Mouse (Mus musculus) cerebral cortex, adult 2 months (tissue): Measurements from ENCODE around the gene Hbs1l.

ENCODE experiments used
- WGBS: fragments of 180-500 bp; shearing (Covaris S2); methylation state at CpG from one replicate; pipeline ENCODE4 v1.1.7; 2018; 5-methylcytosine and 5-hydroxymethylcytosine counted together

The Hbs1l gene

GRCm38 (mm10) chr10:21304672-21305632 lies 9.2 kb downstream of the Hbs1l start:
- 72% methylated on average over 11 of the region's 11 CpGs for WGBS

- WGBS: 41% methylated on average over 4 of the region's 4 CpGs
These were observed 18.0 kb downstream of the Hbs1l start for GRCm38 (mm10) chr10:21313732-21314131.

GRCm38 (mm10) chr10:21316123-21316522 lies 20.3 kb downstream of the Hbs1l start:
- 71% methylated on average over 1 of the region's 1 CpGs for WGBS

- 98% methylated on average over 4 of the region's 4 CpGs for WGBS
These were observed 22.5 kb downstream of the Hbs1l start for GRCm38 (mm10) chr10:21318250-21318649.

GRCm38 (mm10) chr10:21318996-21319395 lies 23.2 kb downstream of the Hbs1l start:
- WGBS: 53% methylated on average over 1 of the region's 1 CpGs

GRCm38 (mm10) chr10:21320601-21321000 lies 24.8 kb downstream of the Hbs1l start:
- WGBS: 49% methylated on average over 6 of the region's 6 CpGs

GRCm38 (mm10) chr10:21326352-21326751 lies 30.6 kb downstream of the Hbs1l start:
- whole genome bisulfite sequencing: 92% methylated on average over 6 of the region's 6 CpGs

- WGBS: 77% methylated on average over 7 of the region's 7 CpGs
These were observed 31.9 kb downstream of the Hbs1l start for GRCm38 (mm10) chr10:21327605-21328135.

- WGBS: 60% methylated on average over 7 of the region's 7 CpGs
These were observed 38.7 kb downstream of the Hbs1l start for GRCm38 (mm10) chr10:21334349-21335105.

- WGBS: 97% methylated on average over 5 of the region's 5 CpGs
These were observed 39.8 kb downstream of the Hbs1l start for GRCm38 (mm10) chr10:21335534-21335933.

GRCm38 (mm10) chr10:21337191-21337590 lies 41.4 kb downstream of the Hbs1l start:
- 78% methylated on average over 2 of the region's 2 CpGs for WGBS

GRCm38 (mm10) chr10:21341706-21342105 lies 45.9 kb downstream of the Hbs1l start:
- WGBS: 66% methylated on average over 14 of the region's 14 CpGs

GRCm38 (mm10) chr10:21342331-21343005 lies 46.7 kb downstream of the Hbs1l start:
- 49% methylated on average over 11 of the region's 11 CpGs for WGBS

GRCm38 (mm10) chr10:21347332-21347731 lies 51.6 kb downstream of the Hbs1l start:
- WGBS: 85% methylated on average over 4 of the region's 4 CpGs

- WGBS: 97% methylated on average over 5 of the region's 5 CpGs
These were observed 53.7 kb downstream of the Hbs1l start for GRCm38 (mm10) chr10:21349449-21349848.

GRCm38 (mm10) chr10:21349946-21350345 lies 54.2 kb downstream of the Hbs1l start:
- 95% methylated on average over 2 of the region's 2 CpGs for whole genome bisulfite sequencing

GRCm38 (mm10) chr10:21350531-21351515 lies 55.0 kb downstream of the Hbs1l start:
- WGBS: 90% methylated on average over 11 of the region's 11 CpGs

- WGBS: 89% methylated on average over 12 of the region's 12 CpGs
These were observed 56.0 kb downstream of the Hbs1l start for GRCm38 (mm10) chr10:21351766-21352165.

- 50% methylated on average over 5 of the region's 5 CpGs for WGBS
These were observed 58.1 kb downstream of the Hbs1l start for GRCm38 (mm10) chr10:21353890-21354289.

GRCm38 (mm10) chr10:21354506-21354905 lies 58.7 kb downstream of the Hbs1l start:
- 82% methylated on average over 7 of the region's 7 CpGs for WGBS
